Mouse (Mus musculus) left cerebral cortex, postnatal 14 days (tissue): Measurements from ENCODE around the gene Vapa. TPM values are rescaled to one million over a fixed set of nuclear protein-coding genes. Genes with fewer than 3 reads are reported as not detected.
A peak's percentile ranks its signal among the peaks of the same experiment; 100 is the strongest.
"Not testable (repeated sequence)": the region's sequence is repeated elsewhere in the genome, so short reads cannot be mapped to it uniquely, and the experiment has no call there.

Experiments
- DNase-seq, 2 experiments: peaks; one replicate each; pipeline ENCODE4 v3.0.0; 2021 to 2022; ENCODE audit warnings: low spot score in 2 of 2, mixed read lengths in 1 of 2
- intact Hi-C: fragments of 180-260 bp; cut with DNase I; formaldehyde crosslinking; loops from one replicate; pipeline ENCODE4 v1.15.1; 2025
- total RNA-seq, 2 experiments: library from RNA; stranded (reverse); gene quantifications; 2 replicates each; pipeline ENCODE4 v1.2.3; 2021

Vapa gene
- total RNA-seq, 2 experiments from 2014 or later = 169 to 181 TPM

DNA sequence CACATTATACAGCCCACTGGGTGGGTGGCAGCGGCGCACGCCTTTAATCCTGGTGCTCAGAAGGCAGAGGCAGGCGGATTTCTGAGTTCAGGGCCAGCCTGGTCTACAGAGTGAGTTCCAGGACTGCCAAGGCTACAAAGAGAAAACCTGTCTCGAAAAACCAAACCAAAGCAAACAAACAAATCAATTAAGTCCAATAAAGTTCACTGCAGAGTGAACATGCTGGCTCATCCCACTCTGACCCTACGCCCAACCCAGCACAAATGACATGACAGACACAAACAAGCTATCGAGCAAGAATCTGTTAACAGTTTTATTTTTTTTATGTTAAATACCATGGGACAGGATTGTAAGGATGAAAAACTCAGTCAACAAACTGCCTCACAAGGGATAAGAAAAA is 33.6 kb downstream of the Vapa start:
- intact Hi-C loops = no loop called here
- no peak for DNase-seq

DNA sequence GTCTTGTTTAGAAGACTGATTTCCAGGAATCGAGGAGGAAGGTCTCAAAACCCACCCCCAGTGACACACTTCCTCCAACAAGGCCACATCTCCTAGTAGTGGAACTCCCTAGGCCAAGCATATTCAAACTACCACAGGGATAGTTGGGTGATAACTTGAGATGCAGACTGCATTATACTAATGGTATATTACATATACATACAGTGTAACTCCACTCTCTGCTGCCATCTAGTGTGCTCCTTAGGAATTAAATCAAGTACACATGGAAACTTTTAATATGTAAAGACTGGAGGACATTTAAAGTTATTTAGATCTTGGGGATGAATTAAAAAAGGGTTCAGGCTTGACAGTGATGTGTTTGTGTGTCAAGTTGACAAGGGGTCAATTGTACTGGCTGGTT is 38.0 kb downstream of the Vapa start:
- DNase-seq = peak; percentile 37 to 64
- intact Hi-C loops = no loop called here

DNA sequence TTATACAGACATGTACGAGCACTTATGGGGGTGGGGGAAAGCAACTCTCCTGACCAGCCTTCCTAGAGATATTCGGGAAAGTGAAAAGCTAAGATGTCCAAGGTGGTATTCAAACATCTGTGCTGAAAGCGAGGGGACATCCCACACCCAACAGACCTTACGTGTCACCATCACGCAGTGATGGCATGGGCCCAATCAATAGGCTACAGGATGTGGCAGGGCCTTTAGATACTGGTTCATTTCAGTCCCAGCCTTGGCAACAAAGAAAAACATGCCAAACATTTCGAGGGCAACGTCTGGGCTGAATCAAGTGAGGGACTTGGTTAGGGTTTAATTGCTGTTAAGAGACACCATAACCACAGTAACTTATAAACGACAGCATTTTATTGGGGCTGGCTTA is 38.5 kb downstream of the Vapa start:
- no peak for DNase-seq
- intact Hi-C loops = no loop called here

DNA sequence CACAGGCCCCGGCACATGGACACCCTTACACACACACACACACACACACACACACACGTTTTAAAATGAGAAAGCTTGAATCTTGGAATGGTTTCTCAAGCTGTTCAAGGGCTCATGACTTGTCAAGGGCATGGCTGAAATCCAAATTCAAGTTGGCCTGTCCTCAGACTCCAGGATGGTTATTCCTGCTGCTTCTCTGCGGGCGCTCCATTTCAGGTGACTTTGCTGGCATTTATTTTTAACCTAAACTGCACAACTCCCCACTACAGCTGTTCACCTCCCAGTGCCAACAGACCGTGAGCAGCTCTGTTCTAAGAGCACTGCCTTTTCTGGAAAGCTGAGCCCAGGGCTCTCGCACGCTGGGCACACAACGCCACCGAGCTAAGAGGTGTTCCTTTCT is 41.5 kb downstream of the Vapa start:
- intact Hi-C loops = no loop called here
- peak in 1 of 2 experiments; percentile 30 for DNase-seq

DNA sequence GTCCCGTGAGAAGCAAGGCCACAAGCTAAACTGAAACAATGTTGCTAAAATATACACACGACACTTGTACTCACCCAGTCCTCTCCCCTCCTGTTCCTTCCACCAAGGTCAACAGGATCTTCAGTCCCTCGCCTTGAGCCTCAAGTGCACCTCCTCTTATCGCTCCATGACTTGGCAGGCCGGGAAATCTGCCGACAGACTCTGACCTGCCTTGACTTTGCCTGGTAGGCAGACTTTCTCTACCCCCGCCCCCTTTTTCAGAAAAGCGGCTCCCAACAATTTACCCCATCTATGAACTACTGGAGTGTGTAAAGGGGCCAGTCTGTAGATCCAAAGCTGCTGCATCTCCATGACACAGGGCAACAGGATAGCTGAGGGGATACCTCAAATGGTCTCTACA is 41.9 kb downstream of the Vapa start:
- intact Hi-C loops = no loop called here

DNA sequence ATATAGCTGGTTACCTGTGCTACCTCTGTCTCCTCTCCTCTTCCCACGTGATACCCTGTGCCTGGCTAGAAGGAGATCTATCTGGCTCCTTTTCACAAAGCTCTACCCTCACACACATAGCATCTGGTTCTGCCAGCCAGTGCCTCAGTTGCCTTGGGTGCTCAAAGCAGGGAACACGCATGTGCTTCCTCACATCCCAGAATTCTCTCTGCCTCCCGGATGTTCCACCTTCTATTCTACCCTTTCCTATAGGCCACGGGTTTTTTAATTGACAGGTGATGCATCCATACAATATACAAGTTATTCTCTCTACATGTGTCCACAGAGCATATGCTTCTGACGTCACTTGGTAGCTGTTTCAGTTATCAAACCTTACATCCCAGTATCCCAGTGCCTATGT is 49.2 kb downstream of the Vapa start:
- DNase-seq = no peak
- intact Hi-C loops = loop anchor here (5.0 to 10.0 kb wide), 2 partner anchors 962 to 1989 kb away; partner anchors contain the start of gene Man2a1

More for the DNA sequence above, 41.9 kb downstream of the Vapa start:
- no peak for DNase-seq

DNA sequence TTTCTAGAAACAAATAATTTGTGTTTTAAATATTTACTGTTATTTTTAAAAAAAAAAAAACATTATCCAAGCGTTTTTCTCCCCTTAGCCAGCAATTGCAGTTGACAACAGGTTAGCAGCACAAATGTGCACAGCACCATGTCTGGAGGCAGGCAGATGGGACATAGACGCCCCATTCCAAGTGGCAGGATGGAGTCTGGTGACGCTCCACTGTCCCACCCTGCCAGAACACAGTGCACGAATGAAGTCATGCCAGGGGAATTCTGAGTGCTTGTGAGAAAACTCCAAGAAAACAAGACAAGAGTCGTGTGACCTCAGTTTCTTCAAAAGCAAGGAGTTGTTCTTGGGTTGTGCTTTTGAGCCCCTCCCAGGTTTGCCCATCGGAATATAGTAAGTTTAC is 50.0 kb downstream of the Vapa start:
- DNase-seq = no peak
- intact Hi-C loops = loop anchor here (5.0 to 10.0 kb wide), 2 partner anchors 961 to 1989 kb away; partner anchors contain the start of gene Man2a1

DNA sequence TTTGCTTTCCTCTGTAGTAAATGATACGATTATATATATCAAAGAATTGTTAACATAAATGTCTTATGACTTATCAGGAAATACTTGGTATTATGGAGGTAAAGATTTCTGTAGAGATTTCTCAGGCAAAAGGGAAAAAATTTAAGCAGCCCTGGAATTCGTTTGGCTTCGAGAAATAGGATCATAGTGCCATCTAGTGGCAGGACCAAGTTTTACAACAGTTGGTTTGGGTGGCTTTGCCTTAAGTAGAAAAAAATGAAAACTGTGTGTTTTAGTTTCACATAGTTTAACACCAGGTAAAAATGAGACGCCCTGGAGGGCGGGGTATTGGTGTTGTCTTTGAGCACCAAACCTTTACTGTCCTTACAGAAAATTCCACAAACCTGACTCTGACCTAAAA is 50.6 kb downstream of the Vapa start:
- DNase-seq = peak; percentile 81 to 88
- intact Hi-C loops = loop anchor here (5.0 to 10.0 kb wide), 2 partner anchors 960 to 1988 kb away; partner anchors contain the start of gene Man2a1

DNA sequence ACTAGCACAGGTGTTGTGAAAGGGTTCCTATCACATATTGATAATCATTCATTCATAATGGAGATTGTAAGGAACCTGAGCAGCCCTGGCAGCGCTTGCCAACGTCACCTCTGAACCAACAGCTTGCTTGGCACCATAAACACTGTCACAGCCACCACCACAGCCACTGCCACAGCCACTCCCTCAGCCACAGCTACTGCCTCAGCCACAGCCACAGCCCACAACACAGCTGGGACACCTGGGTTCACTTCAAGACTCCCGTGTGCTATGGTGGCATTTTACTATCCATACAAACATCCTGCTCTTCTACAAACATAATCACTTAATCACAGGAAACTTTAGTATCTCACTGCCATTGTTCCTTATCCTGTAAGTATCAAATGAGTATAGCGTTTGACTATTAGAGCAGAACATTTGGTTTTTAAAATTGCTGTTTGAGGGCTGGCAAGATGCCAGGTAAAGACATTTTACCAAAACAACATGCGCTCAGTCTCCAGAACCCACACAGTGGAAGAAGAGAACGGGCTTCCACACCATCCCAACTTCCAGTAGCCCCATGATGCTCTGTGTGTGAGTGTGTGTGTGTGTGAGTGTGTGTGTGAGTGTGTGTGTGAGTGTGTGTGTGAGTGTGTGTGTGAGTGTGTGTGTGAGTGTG is 51.9 kb downstream of the Vapa start:
- intact Hi-C loops = loop anchor here (5.0 to 10.0 kb wide), 2 partner anchors 959 to 1987 kb away; partner anchors contain the start of gene Man2a1
- no peak for DNase-seq

DNA sequence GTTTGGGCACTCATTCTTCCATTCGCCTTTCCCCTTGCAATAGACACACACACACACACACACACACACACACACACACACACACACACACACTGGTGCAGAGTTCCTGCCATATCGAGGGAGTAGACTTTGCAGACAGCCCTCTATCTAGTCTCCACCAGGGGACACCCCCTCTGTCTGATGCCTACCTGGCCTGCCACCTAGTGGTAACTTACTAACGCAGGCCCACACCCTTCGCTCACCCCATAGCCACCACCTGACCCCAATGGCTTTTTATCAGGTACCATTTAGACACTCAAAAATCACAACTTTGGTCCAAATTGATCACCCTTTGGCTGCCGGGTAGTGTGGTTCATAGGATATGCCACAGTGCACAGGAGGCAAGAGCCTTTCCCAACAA is 54.1 kb downstream of the Vapa start:
- intact Hi-C loops = no loop called here
- DNase-seq = no peak

DNA sequence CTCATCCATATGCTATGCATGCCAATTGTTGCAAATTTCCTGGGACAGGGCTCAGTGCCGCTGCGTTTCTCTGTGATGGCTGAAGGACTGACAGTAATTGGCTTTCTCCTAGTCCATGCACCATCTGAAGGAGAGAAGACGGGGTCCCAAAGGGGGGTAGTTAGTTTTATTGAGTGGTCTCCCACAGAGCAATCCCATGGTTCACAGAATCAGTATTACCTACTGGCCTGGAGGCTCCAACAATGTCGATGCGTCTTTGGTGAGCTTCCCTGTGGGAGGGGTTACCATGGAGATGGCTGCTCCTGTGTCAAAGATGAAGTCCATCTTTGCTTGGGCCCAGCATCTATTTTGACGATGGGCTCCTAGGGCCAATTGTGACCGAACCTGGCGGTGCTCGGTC is 54.6 kb downstream of the Vapa start:
- intact Hi-C loops = no loop called here
- no peak for DNase-seq

DNA sequence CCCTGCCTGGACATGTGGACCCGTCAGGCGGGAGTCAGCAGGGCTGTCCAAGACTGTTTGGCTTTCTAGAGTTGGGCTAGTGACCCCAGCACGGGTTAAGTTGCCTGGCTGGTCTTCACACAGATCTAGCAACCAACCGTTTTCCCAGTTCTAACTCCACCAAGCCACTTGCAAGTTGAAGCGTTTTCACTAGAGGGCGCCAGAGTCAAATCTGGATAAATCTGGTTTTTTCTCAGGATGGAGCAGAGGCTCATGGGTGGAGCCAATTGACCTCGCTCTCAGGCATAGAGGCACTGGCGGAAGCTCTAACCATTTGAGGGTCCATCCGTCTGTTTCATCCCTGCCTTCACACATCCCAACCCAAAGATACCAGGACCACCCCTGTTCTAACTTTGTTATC is 55.1 kb downstream of the Vapa start:
- intact Hi-C loops = no loop called here
- peak; percentile 61 to 65 for DNase-seq

DNA sequence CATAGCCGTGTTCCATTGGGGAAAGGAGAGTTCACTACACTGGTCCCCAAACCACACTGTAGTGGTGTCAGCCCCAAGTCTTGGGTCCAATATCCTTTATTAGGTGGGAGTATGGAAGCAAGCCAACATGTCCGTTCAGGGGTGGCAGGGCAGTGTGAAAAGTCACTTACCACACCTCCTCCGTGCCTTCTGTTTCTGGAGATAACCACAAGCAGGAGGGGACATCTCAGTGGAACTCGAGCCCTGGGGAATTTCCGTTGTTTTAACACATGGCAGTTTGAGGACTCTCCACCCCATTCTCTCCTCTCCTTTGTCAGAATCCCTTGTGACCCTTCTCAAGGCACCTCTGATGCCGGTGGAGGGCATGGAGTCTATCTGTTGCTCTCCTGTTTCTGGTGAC is 56.1 kb downstream of the Vapa start:
- no peak for DNase-seq
- intact Hi-C loops = no loop called here

DNA sequence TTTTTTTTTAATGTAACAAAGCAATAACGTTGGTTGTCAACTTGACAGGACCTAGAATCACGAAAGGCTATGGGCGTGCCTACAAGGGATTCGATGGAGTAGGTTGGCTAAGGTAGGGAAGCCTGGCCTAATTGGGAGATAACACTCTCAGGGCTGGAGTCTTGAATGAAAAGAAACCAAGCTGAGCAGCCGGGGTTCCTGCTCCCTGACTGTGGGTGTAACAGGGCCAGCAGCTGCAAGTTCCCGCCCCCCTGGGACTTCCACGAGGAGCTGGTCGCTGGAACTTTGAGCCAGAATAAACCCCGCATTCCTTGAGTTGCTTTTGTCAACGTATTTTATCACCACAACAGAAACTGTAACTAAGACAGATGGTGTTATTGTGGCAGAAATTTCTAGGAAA is 56.6 kb downstream of the Vapa start:
- intact Hi-C loops = no loop called here
- no peak for DNase-seq

DNA sequence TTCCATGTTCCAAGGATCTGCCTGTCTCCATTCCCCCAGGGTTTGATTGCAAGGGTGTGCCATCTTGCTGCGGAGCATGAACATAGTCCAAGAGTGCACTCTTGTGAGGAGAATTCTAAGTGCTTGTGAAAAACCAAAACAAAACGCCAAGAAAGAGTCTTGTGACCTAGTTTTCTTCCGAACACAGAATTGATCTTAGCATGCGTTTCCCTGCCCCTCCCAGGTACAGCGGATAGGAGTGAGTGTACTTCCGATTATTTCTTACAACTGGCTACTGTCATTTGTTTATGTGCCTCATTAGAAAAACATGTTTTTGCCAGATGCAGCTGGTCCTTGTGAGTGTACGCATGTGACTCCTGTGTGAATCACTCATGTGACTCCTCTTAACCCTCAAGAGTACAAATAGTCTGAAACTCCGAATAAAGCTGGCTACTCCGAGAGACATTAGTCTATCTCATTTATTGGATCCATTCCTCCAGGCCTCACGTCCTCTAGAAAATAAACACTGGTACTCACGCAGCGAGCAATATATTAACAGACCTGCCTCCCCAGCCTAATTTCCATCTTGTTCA is 60.8 kb downstream of the Vapa start:
- intact Hi-C loops = no loop called here
- no peak for DNase-seq

DNA sequence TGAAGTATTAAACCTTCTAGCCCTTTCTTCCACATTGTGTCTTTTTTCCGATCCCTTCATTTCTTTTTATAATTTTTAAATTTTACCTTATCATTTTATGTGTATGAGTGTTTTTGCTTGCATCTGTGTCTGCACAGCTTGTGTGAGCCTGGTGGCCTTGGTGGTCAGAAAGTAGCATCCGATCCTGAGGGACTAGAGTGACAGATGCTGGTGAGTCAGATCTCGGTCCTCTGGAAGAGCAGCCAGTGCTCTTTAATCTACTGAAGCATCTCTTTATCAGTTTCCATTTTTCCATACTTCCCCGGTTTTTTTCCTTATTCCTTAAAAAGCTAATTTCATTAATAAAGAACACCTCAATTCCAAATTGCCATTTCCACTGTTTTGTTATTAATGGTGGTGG is 63.0 kb downstream of the Vapa start:
- intact Hi-C loops = no loop called here
- DNase-seq = no peak

DNA sequence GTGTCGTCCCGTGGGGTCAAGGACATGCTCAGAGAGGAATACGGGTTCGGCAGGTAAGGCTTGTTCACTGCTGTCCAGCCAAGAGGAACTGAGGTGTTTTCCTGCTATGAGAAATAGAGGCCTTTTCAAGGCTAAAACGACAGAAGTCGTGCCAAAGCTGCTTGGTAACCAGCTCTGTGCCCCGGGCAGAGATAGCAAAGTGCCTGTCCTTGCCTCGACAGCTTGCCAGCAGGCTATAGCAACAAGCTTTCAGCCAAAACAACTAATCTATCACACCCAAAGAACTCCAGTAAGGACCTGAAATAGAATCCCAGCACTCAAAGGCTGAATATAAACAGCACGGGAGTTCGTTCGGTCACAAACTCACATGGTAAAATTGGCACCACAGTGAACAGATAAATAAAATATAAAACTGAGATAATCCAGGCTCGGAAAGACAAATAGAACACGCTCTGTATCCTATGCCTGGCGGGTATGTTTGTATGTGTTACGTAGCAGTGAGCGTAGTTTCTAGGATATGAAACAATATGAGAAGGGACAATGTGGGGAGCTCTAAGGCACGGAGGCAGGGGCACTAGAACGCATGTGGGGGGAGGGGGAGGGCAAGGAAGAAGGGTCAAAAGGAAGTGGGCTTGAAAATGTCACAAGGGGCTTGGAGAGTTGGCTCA is 64.5 kb downstream of the Vapa start:
- intact Hi-C loops = no loop called here
- DNase-seq = no peak

DNA sequence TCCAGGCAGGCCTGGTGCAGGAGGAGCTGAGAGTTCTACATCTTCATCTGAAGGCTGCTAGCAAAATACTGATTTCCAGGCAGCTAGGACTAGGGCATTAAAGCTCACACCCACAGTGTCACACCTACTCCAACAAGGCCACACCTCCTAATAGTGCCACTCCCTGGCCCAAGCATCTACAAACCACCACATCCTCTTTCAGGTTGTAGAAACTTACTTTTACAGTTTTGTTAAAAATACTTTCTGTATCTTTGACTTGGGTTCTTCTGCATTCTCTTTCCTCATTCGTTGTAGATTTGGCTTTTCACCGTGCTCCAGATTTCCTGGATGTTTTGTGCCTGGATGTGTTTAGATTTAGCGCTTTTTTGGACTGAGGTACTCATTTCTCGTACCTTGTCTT is 67.1 kb downstream of the Vapa start:
- DNase-seq, intact Hi-C loops: not testable (repeated sequence)

DNA sequence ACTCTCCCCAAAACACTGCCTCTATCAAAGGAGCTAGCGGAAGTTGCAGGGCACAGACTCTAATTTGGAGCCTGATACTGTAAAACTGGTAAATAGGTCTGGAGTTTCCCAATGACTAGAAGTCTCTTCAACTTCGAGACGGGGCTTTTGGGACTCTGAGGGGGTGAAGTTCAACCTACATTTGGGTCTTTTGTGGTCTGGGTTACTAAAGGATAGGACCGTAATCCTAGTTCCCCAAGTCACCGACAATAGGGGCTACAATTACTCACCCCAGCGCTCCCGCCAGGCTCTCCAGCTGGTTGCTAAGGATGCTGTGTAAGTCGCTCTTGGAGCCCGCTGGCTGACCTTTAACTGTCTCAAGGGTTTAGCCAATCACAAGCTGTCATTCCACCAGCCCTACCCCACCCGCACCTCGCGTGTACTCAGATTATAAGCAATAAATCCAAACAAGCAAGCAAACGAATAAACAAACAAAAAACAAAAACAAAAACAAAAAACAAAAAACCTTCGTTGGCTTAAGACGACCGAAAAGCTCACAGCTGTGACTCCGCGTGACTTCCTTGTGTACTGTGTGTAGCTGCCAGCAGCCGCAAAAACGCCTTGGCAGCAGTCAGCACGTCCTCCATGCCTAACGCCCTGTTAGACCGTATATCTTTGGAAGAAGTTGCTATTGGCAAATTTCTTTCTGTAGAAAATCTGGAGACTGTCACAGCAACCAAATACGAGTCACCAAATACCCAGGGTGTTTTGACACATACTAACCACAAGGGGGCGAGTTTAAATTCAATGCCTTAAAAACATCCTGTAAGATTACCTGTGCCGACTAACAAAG is 72.7 kb downstream of the Vapa start, which contains the start of gene Tmem232:
Tmem232 (minus strand) TSS at position 342 of the 832 bp plus-strand sequence.
- intact Hi-C loops = loop anchor here (2.0 kb wide), 1 partner anchor 20 kb away; no protein-coding TSS in a partner anchor
- DNase-seq = peak; percentile 25 to 35

DNA sequence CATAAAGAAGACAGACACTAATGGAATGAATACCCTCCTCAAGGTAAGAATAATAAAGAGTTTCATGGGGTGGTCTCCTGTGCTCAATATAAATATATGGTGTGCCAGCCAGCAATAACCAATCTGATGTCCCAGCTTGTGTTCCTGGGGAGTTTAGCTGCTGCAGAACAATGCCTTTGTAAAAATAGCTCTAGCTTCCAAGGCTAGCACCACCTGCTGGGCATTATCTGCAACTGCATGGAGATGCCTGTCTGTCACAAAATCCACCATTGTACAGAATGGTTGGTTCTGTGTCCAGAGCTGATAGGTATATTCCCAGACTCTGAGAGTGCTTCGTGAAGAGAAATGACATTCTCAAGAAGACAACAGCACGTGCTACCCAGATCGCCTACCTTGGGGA is 77.2 kb downstream of the Vapa start:
- intact Hi-C loops = no loop called here
- peak; percentile 26 to 39 for DNase-seq
